Mouse (Mus musculus): Measurements from ENCODE around the gene Ewsr1. TPM values are rescaled to one million over a fixed set of nuclear protein-coding genes. Genes with fewer than 3 reads are reported as not detected.
A peak's percentile ranks its signal among the peaks of the same experiment; 100 is the strongest.

The Ewsr1 gene
- polyA plus RNA-seq, 1 experiment = 510 TPM

DNA sequence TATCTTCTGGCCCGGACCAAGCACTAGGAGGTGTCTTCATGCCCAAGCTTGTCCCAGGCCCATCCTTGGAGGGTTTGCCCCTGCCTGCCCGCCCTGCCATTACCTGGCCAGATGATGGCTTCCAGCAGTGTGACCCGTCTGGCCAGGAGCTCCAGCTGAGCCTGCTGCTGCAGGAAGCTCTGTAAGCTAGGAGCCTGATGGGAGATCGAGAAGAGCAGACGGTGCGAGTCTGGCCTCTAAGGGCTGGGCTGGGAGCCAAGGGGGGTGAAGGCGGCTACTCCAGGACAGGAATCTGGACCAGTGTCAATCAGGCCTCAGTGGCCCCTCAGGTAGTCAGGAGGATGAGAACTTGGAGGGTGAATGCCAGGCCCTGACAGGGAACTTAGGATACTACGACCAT, 10.4 kb upstream of the Ewsr1 start:
- Histone ChIP-seq H3K36me3 (ENCODE audit: control insufficient read depth, insufficient read depth, low read length) (no peaks in the 10 kb centered on the region), H3K4me1 (ENCODE audit: control insufficient read depth, insufficient read depth, low read length) (peaks cover 8% of the 10 kb centered on the region), H3K27ac (ENCODE audit: control insufficient read depth, insufficient read depth, low read depth, low read length) (peak overlapping the region; percentile 51), H3K27me3 (ENCODE audit: control insufficient read depth, insufficient read depth, low read length) (no peaks in the 10 kb centered on the region), H3K4me3 (ENCODE audit: control insufficient read depth, low read depth, low read length) (peak overlapping the region; percentile 43)
- TF ChIP-seq CTCF (IDR thresholded peaks at IDR 0.05; ENCODE audit: control insufficient read depth, insufficient read depth, insufficient replicate concordance, low read depth, low read length) (no peak), POLR2A (IDR thresholded peaks at IDR 0.05; ENCODE audit: control insufficient read depth, low read depth, low read length) (no peak)

DNA sequence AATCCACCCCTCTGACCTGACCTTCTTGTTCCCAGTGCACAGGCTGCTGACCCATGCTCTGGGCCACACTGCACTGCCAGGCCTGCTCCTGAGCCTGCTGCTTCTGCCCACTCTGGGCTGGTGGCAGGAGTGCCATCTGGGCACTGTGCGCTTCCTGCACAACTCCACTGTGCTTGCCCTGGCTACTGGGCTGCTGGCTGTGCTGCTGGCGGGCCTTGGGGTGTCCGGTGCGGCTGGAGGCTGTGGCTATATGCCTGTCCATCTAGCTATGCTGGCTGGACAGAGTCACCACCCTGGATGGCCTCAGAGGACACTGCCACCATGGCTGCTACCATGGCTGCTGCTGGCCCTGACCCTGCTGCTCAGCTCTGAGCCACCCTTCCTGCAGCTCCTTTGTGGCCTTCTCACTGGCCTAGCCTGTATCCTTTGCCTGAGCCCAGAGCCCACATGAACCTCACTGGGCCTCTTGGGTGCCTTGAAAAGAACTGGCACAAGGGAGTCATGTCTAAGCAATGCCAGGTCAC, 5.0 kb upstream of the Ewsr1 start:
- H3K27ac ChIP-seq (ENCODE audit: control insufficient read depth, insufficient read depth, low read depth, low read length) = no peak overlapping the region
- H3K36me3 ChIP-seq (ENCODE audit: control insufficient read depth, insufficient read depth, low read length) = no peaks in the 10 kb centered on the region; the same call in 1 of the 2 replicates
- H3K4me1 ChIP-seq (ENCODE audit: control insufficient read depth, insufficient read depth, low read length) = peaks cover 12% of the 10 kb centered on the region
- H3K27me3 ChIP-seq (ENCODE audit: control insufficient read depth, insufficient read depth, low read length) = no peaks in the 10 kb centered on the region
- TF ChIP-seq POLR2A (IDR thresholded peaks at IDR 0.05; ENCODE audit: control insufficient read depth, low read depth, low read length) (0 out of 2 replicates have a peak, but pooled peaks have one; percentile 22), CTCF (IDR thresholded peaks at IDR 0.05; ENCODE audit: control insufficient read depth, insufficient read depth, insufficient replicate concordance, low read depth, low read length) (no peak)
- H3K4me3 ChIP-seq (ENCODE audit: control insufficient read depth, low read depth, low read length) = no peak overlapping the region

DNA sequence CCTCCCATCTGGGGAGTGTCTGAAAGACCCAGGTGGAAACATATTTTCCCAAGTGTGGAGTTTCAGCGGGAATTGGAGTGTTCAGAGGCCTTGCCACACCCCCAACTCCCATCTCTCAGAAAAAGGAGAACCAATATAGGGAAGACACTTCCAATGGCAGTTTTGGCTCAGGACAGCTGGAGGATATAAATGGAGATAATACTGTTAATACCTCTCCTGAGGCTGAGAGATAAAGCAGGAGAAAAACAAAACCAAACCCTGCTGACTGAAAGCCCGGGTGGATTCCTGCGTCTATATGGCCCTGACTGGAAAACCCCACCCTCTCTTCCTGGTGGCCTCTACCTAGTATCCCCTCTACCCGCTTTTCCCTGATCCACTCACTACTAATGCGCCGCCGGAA, 3.3 kb upstream of the Ewsr1 start:
- Histone ChIP-seq H3K4me3 (ENCODE audit: control insufficient read depth, low read depth, low read length) (no peak overlapping the region), H3K4me1 (ENCODE audit: control insufficient read depth, insufficient read depth, low read length) (peaks cover 12% of the 10 kb centered on the region), H3K27ac (ENCODE audit: control insufficient read depth, insufficient read depth, low read depth, low read length) (no peak overlapping the region), H3K36me3 (ENCODE audit: control insufficient read depth, insufficient read depth, low read length) (peaks cover 2% of the 10 kb centered on the region; the same call in 1 of the 2 replicates), H3K27me3 (ENCODE audit: control insufficient read depth, insufficient read depth, low read length) (no peaks in the 10 kb centered on the region)
- TF ChIP-seq CTCF (IDR thresholded peaks at IDR 0.05; ENCODE audit: control insufficient read depth, insufficient read depth, insufficient replicate concordance, low read depth, low read length) = no peak
- TF ChIP-seq POLR2A (IDR thresholded peaks at IDR 0.05; ENCODE audit: control insufficient read depth, low read depth, low read length) = no peak

DNA sequence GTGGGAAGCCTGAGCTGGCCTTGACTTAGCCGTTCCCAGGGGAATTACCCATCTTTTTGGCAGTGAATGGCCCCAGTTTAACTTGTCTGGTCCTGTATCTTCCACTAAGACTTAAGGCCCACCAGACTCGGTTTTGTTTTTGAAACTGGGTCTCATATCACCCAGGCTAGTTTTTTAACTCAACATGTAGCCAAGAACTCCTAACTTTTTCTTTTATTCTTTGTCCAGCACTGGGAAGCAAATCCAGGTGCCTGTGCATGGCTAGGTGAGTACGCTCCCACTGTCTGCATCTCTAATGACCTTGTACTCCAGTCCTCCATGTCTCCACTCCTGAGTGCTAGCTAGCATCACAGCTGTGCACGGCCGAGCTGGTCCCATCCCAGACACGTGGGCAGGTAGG, 2.6 kb upstream of the Ewsr1 start:
- no peak for TF ChIP-seq POLR2A (IDR thresholded peaks at IDR 0.05; ENCODE audit: control insufficient read depth, low read depth, low read length)
- no peak for TF ChIP-seq CTCF (IDR thresholded peaks at IDR 0.05; ENCODE audit: control insufficient read depth, insufficient read depth, insufficient replicate concordance, low read depth, low read length)
- Histone ChIP-seq H3K27ac (ENCODE audit: control insufficient read depth, insufficient read depth, low read depth, low read length) (no peak overlapping the region), H3K27me3 (ENCODE audit: control insufficient read depth, insufficient read depth, low read length) (no peaks in the 10 kb centered on the region), H3K36me3 (ENCODE audit: control insufficient read depth, insufficient read depth, low read length) (peaks cover 2% of the 10 kb centered on the region; the same call in 1 of the 2 replicates), H3K4me3 (ENCODE audit: control insufficient read depth, low read depth, low read length) (peak overlapping the region; percentile 88), H3K4me1 (ENCODE audit: control insufficient read depth, insufficient read depth, low read length) (peaks cover 11% of the 10 kb centered on the region)

DNA sequence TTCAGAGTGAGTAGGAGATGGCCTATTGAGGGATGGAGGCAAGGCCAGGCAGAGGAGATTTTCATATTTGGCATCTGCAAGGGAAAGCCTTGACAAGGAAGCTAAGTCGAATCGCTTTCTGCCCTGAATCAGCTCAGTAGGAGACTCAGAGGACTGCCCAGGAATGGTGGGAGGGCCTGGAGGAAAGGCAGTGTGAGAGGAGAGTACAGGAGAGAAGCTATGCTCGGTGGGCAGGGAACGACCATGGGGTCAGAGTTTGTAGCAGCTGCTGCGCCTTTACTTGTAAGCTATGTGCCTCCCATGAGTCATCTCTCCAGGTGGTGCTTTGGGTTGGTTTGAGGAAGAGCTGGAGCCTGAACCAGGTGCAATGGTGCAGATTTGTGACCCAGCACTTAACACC, 1.7 kb upstream of the Ewsr1 start:
- H3K4me3 ChIP-seq (ENCODE audit: control insufficient read depth, low read depth, low read length) = peak overlapping the region; percentile 88
- H3K27me3 ChIP-seq (ENCODE audit: control insufficient read depth, insufficient read depth, low read length) = no peaks in the 10 kb centered on the region
- H3K27ac ChIP-seq (ENCODE audit: control insufficient read depth, insufficient read depth, low read depth, low read length) = peak overlapping the region; percentile 98
- peaks cover 2% of the 10 kb centered on the region; the same call in 1 of the 2 replicates for H3K36me3 ChIP-seq (ENCODE audit: control insufficient read depth, insufficient read depth, low read length)
- peaks cover 10% of the 10 kb centered on the region for H3K4me1 ChIP-seq (ENCODE audit: control insufficient read depth, insufficient read depth, low read length)
- no peak for TF ChIP-seq POLR2A (IDR thresholded peaks at IDR 0.05; ENCODE audit: control insufficient read depth, low read depth, low read length)
- no peak for TF ChIP-seq CTCF (IDR thresholded peaks at IDR 0.05; ENCODE audit: control insufficient read depth, insufficient read depth, insufficient replicate concordance, low read depth, low read length)

DNA sequence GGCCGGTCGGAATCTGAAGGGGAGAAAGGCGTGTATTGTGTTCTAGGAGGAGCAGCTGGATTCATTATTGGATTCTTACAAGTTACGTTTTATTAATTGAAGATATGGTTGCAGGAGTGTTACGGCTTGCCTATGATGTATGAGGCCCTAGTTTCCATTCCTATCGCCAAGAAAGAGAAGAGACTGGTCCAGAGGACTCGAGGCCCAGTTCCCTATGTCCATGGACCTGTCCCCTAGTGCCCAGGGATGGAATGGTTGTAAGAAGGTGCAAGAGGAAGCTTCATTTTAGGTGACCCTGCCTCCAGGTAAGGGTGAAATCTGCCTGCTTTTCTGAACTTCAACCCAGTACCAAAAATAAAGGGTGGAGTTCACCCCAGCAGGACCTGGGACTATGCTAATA, 1.2 kb upstream of the Ewsr1 start:
- no peak for TF ChIP-seq CTCF (IDR thresholded peaks at IDR 0.05; ENCODE audit: control insufficient read depth, insufficient read depth, insufficient replicate concordance, low read depth, low read length)
- no peak for TF ChIP-seq POLR2A (IDR thresholded peaks at IDR 0.05; ENCODE audit: control insufficient read depth, low read depth, low read length)
- no peaks in the 10 kb centered on the region for H3K27me3 ChIP-seq (ENCODE audit: control insufficient read depth, insufficient read depth, low read length)
- peaks cover 2% of the 10 kb centered on the region; the same call in 1 of the 2 replicates for H3K36me3 ChIP-seq (ENCODE audit: control insufficient read depth, insufficient read depth, low read length)
- peak overlapping the region; percentile 98 for H3K27ac ChIP-seq (ENCODE audit: control insufficient read depth, insufficient read depth, low read depth, low read length)
- peak overlapping the region; percentile 88 for H3K4me3 ChIP-seq (ENCODE audit: control insufficient read depth, low read depth, low read length)
- H3K4me1 ChIP-seq (ENCODE audit: control insufficient read depth, insufficient read depth, low read length) = peaks cover 10% of the 10 kb centered on the region

DNA sequence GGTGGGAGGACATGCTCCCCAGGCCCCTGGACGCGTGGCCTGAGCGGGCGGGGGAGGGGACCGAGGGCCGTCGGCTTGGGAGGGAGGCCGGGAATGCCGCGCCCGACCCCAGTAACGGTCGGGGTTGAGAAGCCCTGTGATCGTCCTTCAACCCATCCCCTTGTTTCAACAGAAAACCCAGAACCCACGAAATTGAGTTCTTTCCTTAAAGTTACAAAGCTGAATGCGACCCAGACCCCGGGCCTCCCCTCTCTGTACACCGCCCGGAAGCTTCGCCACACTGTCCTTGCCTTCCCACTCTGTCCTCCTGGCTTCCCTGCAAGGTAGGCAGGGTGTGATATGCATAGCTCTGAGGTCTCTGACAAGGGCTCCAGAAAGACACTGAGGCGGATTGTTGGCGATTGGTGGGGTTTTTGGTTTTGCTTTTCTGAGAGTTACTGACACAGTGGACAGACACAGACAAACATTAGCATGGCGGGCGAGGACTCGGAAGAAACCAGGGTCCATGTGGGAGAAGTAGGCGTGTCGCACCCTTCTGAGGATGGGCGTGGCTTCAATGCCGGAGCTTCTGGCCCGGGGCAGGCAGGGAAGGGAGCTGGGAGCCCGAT, 614 bp upstream of the Ewsr1 start:
- peaks cover 10% of the 10 kb centered on the region for H3K4me1 ChIP-seq (ENCODE audit: control insufficient read depth, insufficient read depth, low read length)
- peak overlapping the region; percentile 98 for H3K27ac ChIP-seq (ENCODE audit: control insufficient read depth, insufficient read depth, low read depth, low read length)
- H3K4me3 ChIP-seq (ENCODE audit: control insufficient read depth, low read depth, low read length) = peak overlapping the region; percentile 88
- no peaks in the 10 kb centered on the region for H3K27me3 ChIP-seq (ENCODE audit: control insufficient read depth, insufficient read depth, low read length)
- peaks cover 2% of the 10 kb centered on the region; the same call in 1 of the 2 replicates for H3K36me3 ChIP-seq (ENCODE audit: control insufficient read depth, insufficient read depth, low read length)
- TF ChIP-seq POLR2A (IDR thresholded peaks at IDR 0.05; ENCODE audit: control insufficient read depth, low read depth, low read length) (peak; percentile 88), CTCF (IDR thresholded peaks at IDR 0.05; ENCODE audit: control insufficient read depth, insufficient read depth, insufficient replicate concordance, low read depth, low read length) (no peak)
